Mouse (Mus musculus) right cerebral cortex, postnatal 36 days (tissue): ENCODE data around the gene Gm8020.
"Not testable (repeated sequence)": the region's sequence is repeated elsewhere in the genome, so short reads cannot be mapped to it uniquely, and the experiment has no call there.

ENCODE experiments used
- DNase-seq, 2 experiments: peaks; one replicate each; pipeline ENCODE4 v3.0.0; 2022; ENCODE audit warnings: low spot score in 2 of 2, mixed read lengths in 1 of 2

The Gm8020 gene

DNA sequence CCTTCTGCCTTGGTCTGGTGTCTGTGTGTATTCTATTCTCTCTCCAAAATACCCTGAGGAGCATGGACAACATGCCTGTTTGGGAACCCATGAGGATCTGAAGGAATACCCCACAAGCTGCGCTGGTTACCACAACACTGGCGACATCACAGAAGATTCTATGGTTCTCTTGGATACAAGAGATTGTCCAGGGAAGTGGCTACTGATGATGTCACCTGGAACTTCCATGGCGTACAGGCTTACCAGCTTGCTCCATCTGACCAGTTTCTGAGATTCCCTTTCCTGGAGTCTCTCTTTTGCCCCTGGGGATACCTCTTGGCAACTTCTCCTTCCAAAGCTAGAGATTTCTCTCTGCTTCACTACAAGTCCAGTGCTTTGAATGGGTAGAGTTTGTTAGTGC, at the start of gene Gm8020:
Gene Gm8020 (minus strand): TSS at position 101 of the 400 bp plus-strand sequence.
- not testable (repeated sequence) for DNase-seq

DNA sequence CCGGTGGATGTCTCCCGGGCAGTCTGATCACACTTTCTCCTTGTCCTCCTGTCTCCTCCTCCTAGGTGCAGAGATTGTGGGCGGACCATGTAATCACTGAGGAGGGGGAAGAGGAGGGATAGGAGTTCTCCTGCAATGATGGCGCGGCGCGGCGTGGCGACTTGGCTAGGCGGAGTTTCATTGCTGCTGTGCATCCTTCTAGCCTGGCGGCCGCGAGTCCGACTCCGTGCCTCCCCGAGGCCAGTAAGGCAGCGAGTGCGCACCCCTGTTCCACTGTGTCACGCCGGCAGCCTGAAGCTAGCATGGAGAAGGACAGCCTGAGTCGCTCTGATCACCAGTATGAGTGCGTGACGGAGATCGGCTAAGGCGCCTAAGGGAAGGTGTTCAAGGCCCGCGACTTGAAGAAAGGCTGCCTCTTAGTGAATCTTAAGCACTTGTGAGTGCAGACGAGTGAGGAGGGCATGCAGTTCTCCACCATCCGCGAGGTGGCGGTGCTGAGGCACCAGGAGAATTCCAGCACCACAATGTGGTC, 41.1 kb upstream of the Gm8020 start:
- DNase-seq = peak; percentile 47 to 52

DNA sequence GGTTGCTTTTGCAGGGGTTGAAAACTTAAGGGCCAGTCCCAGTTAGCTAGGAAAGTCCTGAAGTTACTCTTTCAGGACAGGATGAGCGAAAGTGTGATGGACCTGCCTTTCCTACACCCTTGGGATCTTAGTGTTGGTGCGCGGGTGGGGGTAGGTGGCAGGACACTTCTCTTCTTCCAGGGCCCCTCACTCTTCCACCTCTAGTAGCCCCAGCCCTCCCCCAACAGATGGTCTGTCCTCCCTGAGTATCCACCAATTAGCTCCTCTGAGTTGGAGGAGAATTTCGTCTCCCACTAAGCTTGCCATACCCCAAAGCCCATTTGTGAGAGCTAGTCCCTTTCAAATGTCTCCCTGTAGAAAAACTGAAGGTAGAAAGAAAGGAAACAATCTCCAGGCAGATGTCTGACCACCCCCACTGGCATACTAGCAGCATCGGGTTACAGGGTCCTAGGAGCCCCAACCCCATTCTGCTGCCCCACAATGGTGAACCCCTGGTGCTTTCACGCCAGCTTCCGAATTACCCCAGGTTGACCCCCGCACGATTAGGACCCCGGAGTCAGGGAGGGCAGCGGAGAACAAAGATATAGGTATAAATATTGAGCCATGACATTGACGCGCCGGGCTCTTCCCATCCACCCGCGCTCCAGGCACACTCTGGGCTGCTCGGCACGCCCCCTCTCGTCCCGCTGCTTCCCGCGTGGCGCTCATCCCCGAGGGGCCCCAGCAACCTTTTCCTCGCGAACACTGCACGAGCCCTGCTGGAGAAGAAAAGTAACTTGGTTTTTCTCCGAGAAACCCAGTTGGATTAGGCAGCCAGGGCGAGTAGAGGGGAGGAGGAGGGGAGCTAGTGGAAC, 40.4 kb upstream of the Gm8020 start:
- DNase-seq = not testable (repeated sequence)

DNA sequence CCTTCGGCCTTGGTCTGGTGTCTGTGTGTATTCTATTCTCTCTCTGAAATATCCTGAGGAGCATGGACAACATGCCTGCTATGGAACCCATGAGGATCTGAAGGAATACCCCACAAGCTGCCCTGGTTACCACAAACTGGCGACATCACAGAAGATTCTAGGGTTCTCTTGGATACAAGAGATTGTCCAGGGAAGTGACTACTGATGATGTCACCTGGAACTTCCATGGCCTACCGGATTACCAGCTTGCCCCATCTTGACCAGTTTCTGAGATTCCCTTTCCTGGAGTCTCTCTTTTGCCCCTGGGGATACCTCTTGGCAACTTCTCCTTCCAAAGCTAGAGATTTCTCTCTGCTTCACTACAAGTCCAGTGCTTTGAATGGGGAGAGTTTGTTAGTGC, 22.0 kb upstream of the Gm8020 start, which contains the start of gene Gm8024:
Gene Gm8024 (minus strand): TSS at position 101 of the 400 bp plus-strand sequence.
- not testable (repeated sequence) for DNase-seq

DNA sequence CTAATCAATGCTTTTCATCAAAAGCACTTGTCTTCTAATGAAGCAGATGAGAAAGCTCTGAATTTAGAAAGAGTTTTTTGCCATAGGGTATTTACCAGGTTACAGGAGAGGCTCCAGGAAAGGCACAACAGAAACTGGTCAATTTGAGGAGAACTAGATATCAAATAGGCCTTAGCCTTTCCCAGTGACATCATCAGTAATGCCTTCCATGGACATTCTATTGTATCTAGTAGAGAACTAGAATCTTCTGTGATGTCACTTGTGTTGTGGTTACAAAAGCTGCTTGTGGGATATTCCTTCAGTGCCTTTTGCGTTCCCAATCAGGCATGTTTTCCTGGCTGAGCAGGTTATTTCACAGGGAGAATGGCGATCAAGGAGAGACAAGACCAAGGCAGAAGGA, 38.6 kb downstream of the Gm8020 start, which contains the start of gene Gm8011:
Gene Gm8011 (plus strand): TSS at position 301 of the 400 bp plus-strand sequence.
- DNase-seq = not testable (repeated sequence)
